Mouse (Mus musculus): ENCODE results near the gene Glt8d1.

Gene Glt8d1

DNA sequence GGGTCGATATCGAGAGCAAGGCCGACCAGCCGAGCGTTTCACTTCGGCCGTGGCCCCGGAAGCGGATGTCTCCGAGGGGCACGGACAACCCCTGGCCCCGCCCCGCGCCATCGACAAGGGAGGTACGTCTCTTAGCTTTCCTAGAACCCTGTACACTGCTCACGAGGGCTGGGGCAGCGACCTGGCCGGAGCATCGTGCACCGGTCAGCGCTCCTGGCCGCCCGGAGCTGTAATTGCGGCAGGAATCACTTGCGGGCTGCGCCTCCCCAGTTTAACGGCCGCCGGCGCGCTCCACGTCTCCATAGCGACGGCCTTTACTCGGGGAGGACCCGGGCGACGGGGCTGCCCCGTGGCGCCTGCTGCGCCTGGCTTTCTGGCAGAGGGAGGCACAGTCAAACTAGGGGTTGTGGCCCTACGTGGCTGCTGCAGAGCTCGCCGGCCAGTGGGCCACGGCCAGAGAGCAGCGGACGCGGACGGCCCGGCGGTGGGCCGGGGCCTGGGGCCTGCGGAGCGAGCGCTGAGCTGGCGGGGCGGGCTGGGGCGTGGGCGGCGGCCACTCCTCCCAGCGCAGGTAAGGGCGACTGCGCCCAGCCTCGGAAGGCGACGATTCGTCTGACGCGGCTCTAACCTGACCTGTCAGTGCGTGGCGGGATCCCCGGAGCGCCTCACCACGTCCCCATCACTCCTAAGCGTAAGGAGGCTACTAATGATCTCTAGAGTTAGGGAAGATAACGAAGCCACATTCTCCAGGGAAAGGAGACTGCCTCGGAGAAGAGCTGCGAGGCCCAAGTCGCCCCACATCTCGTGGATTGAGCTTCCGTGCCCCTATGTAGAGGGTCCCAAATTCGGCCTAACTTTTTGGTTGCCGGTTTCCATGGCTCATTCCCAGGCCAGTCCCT is at the start of gene Glt8d1, which contains the start of gene Spcs1:
TSS of gene Glt8d1 (plus strand) at position 94 of the 899 bp plus-strand sequence.
TSS of gene Spcs1 (minus strand) at position 366 of the 899 bp plus-strand sequence.
- peak; percentile 45 to 79 for DNase-seq (ENCODE audit: low read depth in 1 of 2, low spot score in 2 of 2)

DNA sequence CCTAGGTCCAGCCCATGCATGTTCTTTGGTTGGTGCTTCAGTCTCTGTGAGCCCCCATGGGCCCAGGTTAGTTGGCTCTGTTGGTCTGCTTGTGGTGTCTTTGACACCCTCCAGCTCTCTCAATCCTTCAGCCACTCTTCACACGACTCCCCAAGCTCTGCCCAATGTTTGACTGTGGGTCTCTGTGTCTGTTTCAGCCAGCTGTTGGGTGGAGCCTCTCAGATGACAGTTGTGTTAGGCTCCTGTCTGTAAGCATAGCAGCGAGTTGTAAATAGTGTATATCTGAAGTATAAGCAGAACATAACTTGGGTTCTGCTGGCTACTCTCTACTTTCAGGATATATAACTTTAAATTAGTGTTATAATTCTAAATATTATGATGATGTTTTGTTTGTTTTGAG is 42.7 kb upstream of the Glt8d1 start:
- no peak for DNase-seq (ENCODE audit: low read depth in 1 of 2, low spot score in 2 of 2)

DNA sequence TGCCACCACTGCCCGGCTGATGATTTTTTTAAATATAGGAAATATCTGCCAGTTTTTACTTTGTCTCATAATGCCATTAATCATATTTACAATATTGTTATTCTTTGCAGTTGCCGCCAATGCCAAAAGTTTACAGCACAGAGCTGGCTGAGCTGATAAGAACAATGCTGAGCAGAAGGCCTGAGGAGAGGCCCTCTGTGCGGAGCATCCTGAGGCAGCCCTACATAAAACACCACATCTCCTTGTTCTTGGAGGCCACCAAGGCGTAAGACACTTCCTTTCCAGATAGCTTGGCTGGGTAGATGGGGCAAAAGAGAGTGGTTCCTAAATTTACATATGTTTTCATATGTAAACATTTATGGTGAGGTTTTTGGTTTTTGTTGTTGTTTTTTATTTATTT is 42.2 kb upstream of the Glt8d1 start:
- no peak for DNase-seq (ENCODE audit: low read depth in 1 of 2, low spot score in 2 of 2)

DNA sequence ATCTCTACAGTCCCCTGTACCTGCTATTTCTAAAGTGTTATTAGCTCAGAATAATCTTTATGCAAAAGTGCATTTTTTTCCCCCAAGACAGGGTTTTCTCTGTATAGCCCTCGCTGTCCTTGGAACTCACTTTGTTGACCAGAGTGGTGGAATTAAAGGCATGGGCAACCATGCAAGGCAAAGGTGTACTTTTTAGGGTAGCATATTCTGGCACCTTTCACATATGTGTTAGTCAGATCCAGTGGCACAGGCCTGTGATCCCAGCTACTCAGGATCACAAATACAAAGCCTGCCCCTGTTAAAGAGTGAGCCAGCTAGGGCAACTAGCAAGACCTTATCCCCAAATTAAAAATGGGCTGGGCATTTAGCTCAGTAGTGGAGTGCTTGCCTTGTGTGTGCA is 40.8 kb upstream of the Glt8d1 start:
- DNase-seq (ENCODE audit: low read depth in 1 of 2, low spot score in 2 of 2), result no peak

DNA sequence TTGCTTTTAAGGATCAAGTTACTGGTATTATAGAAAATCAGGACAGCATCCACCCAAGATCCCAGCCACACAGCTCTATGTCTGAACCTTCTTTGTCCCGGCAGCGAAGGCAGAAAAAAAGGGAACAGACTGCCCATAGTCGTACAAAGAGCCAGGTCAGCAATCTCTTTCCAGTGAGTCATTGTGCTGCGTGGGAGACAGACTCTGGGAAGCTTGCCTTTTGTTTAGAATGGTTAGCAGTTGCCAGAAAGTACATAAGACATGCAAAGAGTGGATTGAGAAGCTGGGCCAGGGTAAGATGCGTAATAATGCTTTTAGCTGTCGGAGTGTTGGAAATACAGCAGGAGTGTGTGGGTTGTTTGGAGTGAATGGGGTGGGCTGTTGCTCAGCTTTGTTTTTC is 27.0 kb upstream of the Glt8d1 start:
- DNase-seq (ENCODE audit: low read depth in 1 of 2, low spot score in 2 of 2), result no peak

DNA sequence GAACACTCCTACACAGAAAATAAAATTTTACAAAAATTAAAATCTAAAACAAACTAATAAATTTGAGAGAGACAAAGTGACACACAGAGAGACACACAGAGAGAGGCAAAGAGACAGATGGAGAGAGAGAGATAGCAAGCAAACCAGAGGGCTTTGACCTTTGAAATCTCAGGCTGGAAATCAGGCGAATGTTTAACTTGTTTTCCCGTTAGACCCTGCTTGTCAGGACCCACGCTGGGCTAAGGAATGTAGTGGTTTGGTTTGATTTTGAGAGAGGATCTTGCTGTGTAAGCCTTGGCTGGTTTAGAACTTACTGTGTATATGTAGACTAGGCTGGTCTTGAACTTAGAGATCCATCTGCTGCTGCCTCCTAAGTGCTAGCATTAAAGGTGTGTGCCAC is 25.0 kb upstream of the Glt8d1 start:
- no peak for DNase-seq (ENCODE audit: low read depth in 1 of 2, low spot score in 2 of 2)

DNA sequence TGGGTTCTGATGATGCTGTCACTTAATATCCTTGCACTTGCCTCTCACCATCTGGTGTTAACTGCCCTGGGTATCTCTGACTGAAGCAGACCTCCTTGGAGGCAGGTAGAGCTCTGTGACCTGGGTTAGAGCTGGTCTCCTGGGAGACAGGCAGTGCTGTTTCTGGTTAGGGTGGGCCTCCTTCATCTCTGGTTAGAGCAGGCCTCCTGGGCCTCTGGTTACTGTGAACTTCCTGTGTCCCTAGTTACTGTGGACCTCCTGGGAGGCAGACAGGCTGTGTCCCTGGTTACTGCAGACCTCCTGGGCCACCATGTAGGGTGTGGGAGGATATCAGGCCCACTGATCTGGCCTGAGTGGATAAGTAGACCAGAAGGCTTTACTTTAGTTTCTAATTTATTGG is 4.8 kb upstream of the Glt8d1 start:
- DNase-seq (ENCODE audit: low read depth in 1 of 2, low spot score in 2 of 2), result no peak

DNA sequence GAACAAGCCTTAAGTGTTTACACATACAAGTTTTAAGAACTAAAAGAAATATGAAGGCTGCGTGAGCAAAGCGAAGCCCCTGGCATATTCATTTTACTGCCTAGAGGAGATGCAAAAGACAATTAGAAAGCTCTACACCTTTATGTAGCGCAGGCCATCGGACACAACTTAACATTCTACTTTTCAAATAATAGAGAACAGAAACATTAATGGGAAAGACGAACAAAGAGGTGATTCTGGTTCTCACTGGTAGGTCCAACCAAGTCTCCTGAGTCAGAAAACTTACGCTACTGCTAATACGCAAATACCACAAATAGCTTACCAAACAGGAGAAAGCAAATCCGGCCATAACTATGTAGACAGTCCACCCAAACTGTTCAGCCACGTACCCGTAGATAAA is 844 bp upstream of the Glt8d1 start:
- DNase-seq (ENCODE audit: low read depth in 1 of 2, low spot score in 2 of 2), result no peak

DNA sequence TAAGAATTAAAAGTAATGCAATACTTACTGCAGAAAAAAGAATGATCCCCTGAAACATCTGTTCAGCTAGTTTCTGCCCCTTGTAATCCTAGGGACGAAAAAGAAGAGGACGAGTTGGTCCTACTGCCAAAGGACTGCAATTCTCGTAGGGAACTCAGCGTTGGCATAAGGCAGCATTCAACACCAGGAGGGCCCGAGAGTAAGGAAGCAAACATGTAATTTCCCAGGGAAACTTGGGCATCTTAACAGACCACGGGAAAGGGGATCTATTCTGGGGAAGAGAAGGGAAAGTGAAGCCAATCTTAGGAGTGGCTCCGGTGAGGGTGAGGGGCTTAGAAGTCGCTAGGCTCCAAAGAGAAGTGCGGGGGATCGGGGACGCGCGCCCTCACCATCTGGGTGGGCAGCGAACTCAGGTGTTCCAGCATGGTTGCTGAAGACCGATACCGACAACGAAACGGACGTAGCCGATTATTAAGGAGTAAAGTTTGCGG is 339 bp upstream of the Glt8d1 start:
- DNase-seq (ENCODE audit: low read depth in 1 of 2, low spot score in 2 of 2), result no peak

DNA sequence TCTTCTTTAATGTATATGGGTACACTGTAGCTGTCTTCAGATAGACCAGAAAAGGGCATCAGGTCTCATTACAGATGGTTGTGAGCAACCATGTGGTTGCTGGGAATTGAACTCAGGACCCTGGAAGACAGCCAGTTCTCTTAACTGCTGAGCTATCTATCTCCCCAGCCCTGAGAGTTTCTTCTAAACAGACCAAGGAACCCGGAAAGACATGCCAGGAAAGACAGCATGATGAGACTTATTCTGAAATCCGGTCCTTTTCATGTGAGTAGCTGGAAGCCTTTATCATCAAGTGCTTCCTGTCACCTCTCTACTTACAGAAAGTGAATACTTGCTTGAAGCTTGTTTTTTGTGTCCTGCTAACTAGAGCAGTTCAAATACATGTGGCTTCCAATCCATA is 3.3 kb downstream of the Glt8d1 start:
- DNase-seq (ENCODE audit: low read depth in 1 of 2, low spot score in 2 of 2), result no peak

DNA sequence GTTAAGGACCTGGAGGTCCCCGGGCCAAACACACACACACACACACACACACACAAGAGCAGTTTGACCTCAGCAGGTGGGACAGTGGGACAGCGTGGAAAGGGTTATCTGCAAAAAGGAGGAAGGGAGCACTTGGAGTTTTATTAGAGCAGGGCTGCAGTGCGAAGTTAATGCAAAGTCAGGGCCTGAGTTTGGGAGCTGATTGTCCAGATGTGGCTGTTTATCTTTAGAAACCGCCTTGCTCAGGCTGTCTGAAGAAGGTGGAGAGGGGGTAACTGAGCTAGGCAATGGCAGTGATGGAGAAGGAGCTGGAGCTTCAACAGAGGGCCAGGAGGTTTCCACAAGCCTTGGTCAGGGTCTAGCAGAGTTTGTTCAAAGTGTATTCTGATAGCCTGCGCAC is 5.6 kb downstream of the Glt8d1 start:
- no peak for DNase-seq (ENCODE audit: low read depth in 1 of 2, low spot score in 2 of 2)

DNA sequence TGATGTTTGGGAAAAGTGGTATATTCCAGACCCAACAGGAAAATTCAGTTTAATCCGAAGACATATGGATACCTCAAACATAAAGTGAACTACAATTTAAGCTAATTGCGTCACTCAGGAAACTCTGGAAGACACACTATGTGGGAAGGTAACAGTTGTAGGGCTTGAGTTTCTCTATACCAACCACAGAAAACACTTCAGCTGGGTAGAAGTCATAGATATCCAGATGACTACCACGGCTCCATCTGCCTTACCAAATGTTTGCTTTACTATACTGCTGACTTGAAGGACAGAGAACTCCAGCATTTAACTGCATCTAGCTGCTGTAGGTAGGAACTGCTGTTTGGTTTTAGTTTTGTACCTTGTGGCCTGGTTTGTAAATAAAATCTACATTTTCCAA is 10.4 kb downstream of the Glt8d1 start:
- DNase-seq (ENCODE audit: low read depth in 1 of 2, low spot score in 2 of 2), result no peak

DNA sequence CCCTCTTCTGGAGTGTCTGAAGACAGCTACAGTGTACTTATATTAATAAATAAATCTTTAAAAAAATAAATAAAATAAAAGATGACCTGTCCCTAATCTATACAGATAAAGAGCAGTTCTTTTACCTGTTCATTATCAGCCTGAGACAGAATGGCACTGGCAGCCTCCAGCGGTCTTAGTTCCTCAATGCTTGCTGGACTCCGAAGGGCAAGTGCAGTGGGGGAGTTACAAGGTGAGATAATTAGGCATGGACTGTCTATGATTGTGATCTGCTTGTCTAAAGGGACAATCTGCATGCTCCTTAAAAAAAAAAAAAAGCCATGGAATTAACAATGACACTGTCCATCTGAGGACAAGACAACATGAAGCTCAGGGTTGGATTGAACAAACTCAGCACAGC is 12.7 kb downstream of the Glt8d1 start:
- DNase-seq (ENCODE audit: low read depth in 1 of 2, low spot score in 2 of 2), result no peak

DNA sequence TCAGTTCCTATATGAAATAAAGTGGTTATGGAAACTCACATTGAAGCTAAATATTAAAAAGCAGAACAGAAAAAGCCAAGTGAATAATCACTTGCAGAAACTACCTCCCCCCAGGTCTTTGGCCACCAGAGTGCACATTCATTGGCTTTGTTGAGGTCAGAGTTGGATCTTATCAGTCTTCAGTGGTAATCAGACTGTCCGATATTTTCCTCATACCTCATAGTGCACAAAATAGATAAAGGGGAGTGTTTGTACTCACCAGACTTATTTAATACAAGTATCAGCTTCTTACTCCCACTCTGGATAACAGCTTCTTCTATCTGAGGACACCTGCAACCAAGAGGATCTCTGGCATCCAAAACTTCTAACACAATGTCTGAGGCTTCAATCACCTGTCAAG is 14.9 kb downstream of the Glt8d1 start:
- no peak for DNase-seq (ENCODE audit: low read depth in 1 of 2, low spot score in 2 of 2)

DNA sequence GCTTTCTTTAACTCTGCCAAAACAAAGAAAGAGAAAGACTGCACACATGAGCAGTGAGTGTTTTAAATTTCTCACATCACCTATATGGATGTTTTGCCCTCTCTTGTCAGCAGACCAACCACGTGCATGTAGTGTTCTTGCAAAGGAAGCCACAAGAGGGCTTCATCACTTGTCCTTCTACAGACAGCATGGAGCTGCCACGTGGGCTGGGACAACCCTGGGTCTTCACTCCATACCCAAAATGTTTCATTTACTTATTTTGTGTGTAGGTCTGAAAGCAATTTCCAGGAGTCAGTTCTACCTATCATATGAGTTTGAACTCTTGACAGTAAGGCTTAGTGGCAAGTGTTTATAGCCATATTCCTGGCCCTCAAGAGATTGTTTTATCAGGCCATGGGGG is 16.7 kb downstream of the Glt8d1 start:
- DNase-seq (ENCODE audit: low read depth in 1 of 2, low spot score in 2 of 2), result no peak

DNA sequence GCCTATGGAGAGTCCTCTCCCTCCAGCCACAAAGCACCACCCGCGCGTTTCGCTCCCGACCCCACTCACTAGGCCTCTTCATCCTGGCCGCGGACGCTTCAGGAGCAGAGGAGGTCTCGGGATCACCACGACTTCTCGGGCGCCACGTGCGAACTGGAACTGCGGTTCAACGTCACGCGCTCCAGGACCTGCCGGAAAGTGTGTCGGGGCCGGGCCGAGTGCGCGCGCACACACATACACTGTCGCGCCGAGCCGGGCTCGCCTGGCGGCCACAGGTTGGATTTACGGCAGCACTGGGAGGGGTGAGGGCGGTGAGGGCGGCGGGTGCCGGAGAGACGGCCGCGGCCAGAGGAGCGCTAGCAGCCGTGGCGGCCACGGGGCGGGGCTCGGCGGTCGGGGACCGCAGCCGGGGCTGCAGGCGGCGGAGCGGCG is 17.7 kb downstream of the Glt8d1 start, which contains the start of the genes Pbrm1 and Gnl3:
TSS of gene Pbrm1 (plus strand) at position 279 of the 432 bp plus-strand sequence.
TSS of gene Gnl3 (minus strand) at position 293 of the 432 bp plus-strand sequence.
- DNase-seq (ENCODE audit: low read depth in 1 of 2, low spot score in 2 of 2), result peak; percentile 90 to 95

DNA sequence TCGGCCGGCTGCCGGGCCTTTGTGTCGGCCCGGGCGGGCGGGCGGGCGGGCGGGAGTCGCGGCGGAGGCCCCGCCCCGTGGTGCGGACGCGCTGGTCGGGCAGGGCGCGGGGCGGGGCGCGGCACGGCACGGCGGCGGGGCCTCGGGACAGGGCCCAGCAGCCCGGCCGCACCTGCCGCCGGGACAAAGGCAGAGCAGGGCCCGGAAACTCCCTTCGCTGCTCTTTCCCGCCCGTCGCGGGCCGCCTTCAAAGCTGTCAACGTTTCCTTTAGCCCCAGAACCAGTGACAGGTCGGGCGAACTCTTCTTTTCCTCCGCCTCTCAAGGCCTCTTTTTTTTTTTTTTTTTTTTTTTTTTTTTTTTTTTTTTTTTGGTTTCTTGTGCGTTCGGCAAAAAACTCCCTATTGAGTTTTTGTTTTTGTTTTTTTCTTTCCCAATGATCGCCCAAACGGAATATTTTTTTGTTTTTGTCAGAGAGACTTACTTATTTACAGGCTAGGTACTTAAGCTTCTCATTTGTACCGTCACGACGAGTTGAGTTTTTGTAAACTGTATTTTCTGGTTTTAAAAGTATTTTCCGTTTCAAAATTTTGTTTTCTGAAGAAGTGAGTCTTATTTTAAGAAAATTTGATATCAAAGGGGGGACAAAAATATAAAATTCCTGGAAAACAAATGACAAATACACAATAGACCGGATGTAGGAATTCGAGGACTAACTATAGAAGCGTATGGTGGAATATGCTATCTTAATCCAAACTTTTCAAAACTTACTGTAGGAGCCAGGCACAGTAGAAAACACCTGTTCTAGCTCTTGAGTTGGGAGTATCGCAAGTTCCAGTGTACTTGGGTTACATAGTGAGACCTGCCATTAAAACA is 18.4 kb downstream of the Glt8d1 start:
- peak in 1 of 2 experiments; percentile 73 for DNase-seq (ENCODE audit: low read depth in 1 of 2, low spot score in 2 of 2)

DNA sequence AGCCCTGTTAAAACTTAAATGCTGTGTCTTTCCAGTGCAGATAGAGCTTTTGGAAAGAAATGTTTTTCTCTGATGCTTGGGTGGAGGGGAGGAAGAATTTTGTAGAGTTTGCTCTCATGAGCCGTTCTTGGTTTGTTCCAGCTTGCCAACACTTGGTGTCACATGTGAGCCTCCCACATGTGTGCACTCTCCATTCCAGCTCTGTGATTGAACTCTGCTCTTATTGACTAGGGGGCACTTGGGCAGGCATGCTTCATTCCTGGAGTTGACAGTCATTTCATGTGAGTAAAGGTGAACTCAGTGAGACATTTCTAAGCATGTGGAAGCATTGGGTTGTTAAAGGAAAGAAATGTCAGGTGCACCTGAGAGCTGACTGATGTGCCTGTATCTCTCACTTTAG is 21.4 kb downstream of the Glt8d1 start:
- DNase-seq (ENCODE audit: low read depth in 1 of 2, low spot score in 2 of 2), result no peak

DNA sequence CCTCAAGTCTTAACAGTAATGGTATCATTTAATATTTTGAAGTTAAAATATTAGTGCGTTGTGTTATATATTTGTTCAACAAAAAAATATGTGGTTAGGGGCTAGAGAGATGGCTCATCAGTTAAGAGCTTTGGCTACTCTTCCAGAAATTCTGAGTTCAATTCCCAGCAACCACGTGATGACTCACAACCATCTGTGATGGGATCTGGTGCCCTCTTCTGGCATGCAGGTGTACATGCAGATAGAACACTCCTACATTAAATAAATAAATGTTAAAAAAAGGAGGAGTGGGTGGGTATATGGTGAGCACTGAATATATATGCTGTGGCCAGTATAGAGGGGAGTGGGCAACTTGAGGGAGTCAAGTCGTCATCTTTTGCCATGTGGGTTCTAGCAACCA is 24.6 kb downstream of the Glt8d1 start:
- no peak for DNase-seq (ENCODE audit: low read depth in 1 of 2, low spot score in 2 of 2)

DNA sequence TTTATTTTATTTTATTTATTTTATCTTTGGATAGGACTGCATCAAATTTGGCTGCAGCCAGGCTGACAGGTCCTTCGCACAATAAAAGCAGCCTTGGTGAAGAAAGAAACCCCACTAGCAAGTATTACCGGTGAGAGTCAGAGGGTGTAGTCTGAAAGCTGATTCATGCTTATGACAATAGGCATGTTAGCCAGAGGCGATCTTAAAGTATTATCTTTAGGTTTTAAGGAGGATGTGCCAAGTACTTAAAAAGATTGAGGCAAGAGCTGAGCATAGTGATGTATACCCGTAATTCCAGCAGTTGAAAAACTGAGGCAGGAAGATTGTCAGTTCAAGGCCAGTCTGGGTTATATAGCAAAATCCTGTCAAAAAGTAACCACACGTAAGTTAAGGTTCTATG is 44.1 kb downstream of the Glt8d1 start:
- no peak for DNase-seq (ENCODE audit: low read depth in 1 of 2, low spot score in 2 of 2)

DNA sequence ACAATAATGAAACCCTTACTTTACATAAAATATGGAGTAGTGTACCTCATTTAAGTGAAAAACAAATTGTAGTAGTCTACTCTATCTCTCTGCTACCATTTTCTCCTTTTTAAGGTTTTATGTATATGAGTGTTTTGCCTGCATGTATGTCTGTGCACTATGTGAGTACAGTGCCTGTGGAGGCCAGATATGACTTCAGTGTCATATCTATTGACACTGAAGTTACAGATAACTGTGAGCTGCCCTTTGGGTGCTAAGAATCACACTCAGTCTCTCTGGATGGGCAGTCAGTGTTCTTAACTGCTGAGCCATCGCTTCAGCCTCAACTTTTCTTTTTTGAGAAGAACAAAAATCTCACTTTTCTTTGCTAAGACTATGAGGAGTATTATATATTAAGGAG is 44.6 kb downstream of the Glt8d1 start:
- no peak for DNase-seq (ENCODE audit: low read depth in 1 of 2, low spot score in 2 of 2)
